Comparison of ENCODE assay signal across 8 mouse cellular contexts in genomic region chr11:97802495-97802894, GRCm38 (mm10). TPM values are rescaled to one million over a fixed set of nuclear protein-coding genes. Genes with fewer than 3 reads are reported as not detected.
DNase-seq lines count a peak whose midpoint lies in the region; ATAC-seq and TF ChIP-seq lines count a peak whose summit lies in the region.

No protein-coding gene starts in this region.

- no peaks in the 10 kb centered on the region for H3K9me3 ChIP-seq in megakaryocyte, embryonic 14.5 days
- no peaks in the 10 kb centered on the region for H3K9me3 ChIP-seq in liver, embryonic 14.5 days (ENCODE audit: control insufficient read depth, low read length)

- 48% methylated on average over 5 of the region's 6 CpGs for WGBS in liver, embryonic 14.5 days (ENCODE audit: insufficient replicate concordance)

- H3K4me3 ChIP-seq in megakaryocyte, embryonic 14.5 days (replicated peaks) = peak overlapping the region; percentile 28
- H3K4me3 ChIP-seq in liver, embryonic 14.5 days (ENCODE audit: insufficient read depth in 1 of 2, low read depth in 2 of 2, low read length in 2 of 2) = no peak overlapping the region

- peak overlapping the region; percentile 81; the same call in 1 of the 2 replicates for H3K4me2 ChIP-seq in liver, embryonic 14.5 days (ENCODE audit: low read depth)

- peak; percentile 93 for DNase-seq in heart, adult 11 months
- DNase-seq in heart, adult 9 months (ENCODE audit: low spot score in 2 of 2) = no peak
- no peak for DNase-seq in liver, embryonic 14.5 days (ENCODE audit: low read depth in 3 of 3, low spot score in 3 of 3)
- DNase-seq in c-Kit-positive CD71-positive TER-119-positive erythroid progenitor cells, embryonic 14.5 days (ENCODE audit: low spot score) = no peak
- DNase-seq in urinary bladder, postnatal 36 days (ENCODE audit: low spot score in 2 of 2) = no peak
- DNase-seq in spleen, postnatal 36 days (ENCODE audit: low spot score in 2 of 2) = no peak

- H3K4me1 ChIP-seq in megakaryocyte, embryonic 14.5 days = peaks cover 78% of the 10 kb centered on the region
- H3K4me1 ChIP-seq in liver, embryonic 14.5 days (replicated peaks; ENCODE audit: control insufficient read depth in 2 of 2, insufficient read depth in 2 of 2, low read length in 1 of 2) = peaks cover 2 to 40% of the 10 kb centered on the region in 2 experiments; a peak in 3 of 4 replicates

- no peaks in the 10 kb centered on the region for H3K27me3 ChIP-seq in megakaryocyte, embryonic 14.5 days (replicated peaks)
- no peaks in the 10 kb centered on the region; the same call in 1 of the 2 replicates for H3K27me3 ChIP-seq in liver, embryonic 14.5 days (ENCODE audit: control insufficient read depth, insufficient read depth, low read length)

- H3K36me3 ChIP-seq in megakaryocyte, embryonic 14.5 days (replicated peaks; ENCODE audit: low read length) = peaks cover 60% of the 10 kb centered on the region
- no peaks in the 10 kb centered on the region for H3K36me3 ChIP-seq in liver, embryonic 14.5 days (replicated peaks; ENCODE audit: control insufficient read depth, insufficient read depth, low read depth)

- no peak for TF ChIP-seq EP300 in liver, embryonic 14.5 days (IDR thresholded peaks at IDR 0.05; ENCODE audit: low read depth)

- no peak for TF ChIP-seq CTCF in liver, embryonic 14.5 days (IDR thresholded peaks at IDR 0.05; ENCODE audit: low read depth)

- H3K27ac ChIP-seq in liver, embryonic 14.5 days = no peak overlapping the region

- no peak overlapping the region for H3K9ac ChIP-seq in liver, embryonic 14.5 days (replicated peaks)

- ATAC-seq in megakaryocyte, adult 5-6 weeks (ENCODE audit: poor library complexity, severe bottlenecking) = no peak
- ATAC-seq in liver, embryonic 14.5 days (ENCODE audit: insufficient read depth) = no peak

RNA-seq across cellular contexts. Expression of gene Lasp1, which starts 3.7 kb away (rescaled TPM):
- 51.2 and 77.7 TPM in 2 replicates for polyA plus RNA-seq in megakaryocyte, embryonic 14.5 days (2012; ENCODE audit: insufficient read depth, low replicate concordance)
- total RNA-seq in megakaryocyte, adult 5-6 weeks (2015) = 121 and 128 TPM in 2 replicates
- total RNA-seq in megakaryocyte, adult 5-6 weeks (2017) = 315 and 351 TPM in 2 replicates
- 19.1 and 19.5 TPM in 2 replicates for polyA plus RNA-seq in liver, embryonic 14.5 days (2012; rRNA removed)
- polyA plus RNA-seq in liver, embryonic 14.5 days (2014; fragmentation: Nextera tagmentation; extraction: Ambion mirVana) = 15.5 and 20.3 TPM in 2 replicates

RNA-seq across cellular contexts. Expression of gene Rpl23, which starts 20.3 kb away (rescaled TPM):
- polyA plus RNA-seq in megakaryocyte, embryonic 14.5 days (2012; ENCODE audit: insufficient read depth, low replicate concordance) = 25.9 and 294 TPM in 2 replicates
- 1,123 and 1,179 TPM in 2 replicates for total RNA-seq in megakaryocyte, adult 5-6 weeks (2015)
- 895 and 904 TPM in 2 replicates for total RNA-seq in megakaryocyte, adult 5-6 weeks (2017)
- 229 and 484 TPM in 2 replicates for polyA plus RNA-seq in liver, embryonic 14.5 days (2012; rRNA removed)
- 485 and 502 TPM in 2 replicates for polyA plus RNA-seq in liver, embryonic 14.5 days (2014; fragmentation: Nextera tagmentation; extraction: Ambion mirVana)

RNA-seq across cellular contexts. Expression of gene 1700001P01Rik, which starts 26.8 kb away (rescaled TPM):
- polyA plus RNA-seq in megakaryocyte, embryonic 14.5 days (2012; ENCODE audit: insufficient read depth, low replicate concordance) = not detected in 2 replicates
- not detected in 2 replicates for total RNA-seq in megakaryocyte, adult 5-6 weeks (2015)
- total RNA-seq in megakaryocyte, adult 5-6 weeks (2017) = not detected in 2 replicates
- 0.08 TPM in 1 of 2 replicates, not detected in the other for polyA plus RNA-seq in liver, embryonic 14.5 days (2012; rRNA removed)
- polyA plus RNA-seq in liver, embryonic 14.5 days (2014; fragmentation: Nextera tagmentation; extraction: Ambion mirVana) = not detected in 2 replicates

RNA-seq across cellular contexts. Expression of gene Cwc25, which starts 36.1 kb away (rescaled TPM):
- polyA plus RNA-seq in megakaryocyte, embryonic 14.5 days (2012; ENCODE audit: insufficient read depth, low replicate concordance) = 2.6 and 14.6 TPM in 2 replicates
- total RNA-seq in megakaryocyte, adult 5-6 weeks (2015) = 11.1 and 11.8 TPM in 2 replicates
- 21.0 and 22.4 TPM in 2 replicates for total RNA-seq in megakaryocyte, adult 5-6 weeks (2017)
- 4.5 and 5.7 TPM in 2 replicates for polyA plus RNA-seq in liver, embryonic 14.5 days (2012; rRNA removed)
- 3.5 and 4.5 TPM in 2 replicates for polyA plus RNA-seq in liver, embryonic 14.5 days (2014; fragmentation: Nextera tagmentation; extraction: Ambion mirVana)

RNA-seq across cellular contexts. Expression of gene B230217C12Rik, which starts 38.1 kb away (rescaled TPM):
- 1.7 TPM in 1 of 2 replicates, not detected in the other for polyA plus RNA-seq in megakaryocyte, embryonic 14.5 days (2012; ENCODE audit: insufficient read depth, low replicate concordance)
- total RNA-seq in megakaryocyte, adult 5-6 weeks (2015) = 2.3 and 2.5 TPM in 2 replicates
- 0.33 and 0.45 TPM in 2 replicates for total RNA-seq in megakaryocyte, adult 5-6 weeks (2017)
- polyA plus RNA-seq in liver, embryonic 14.5 days (2012; rRNA removed) = 0.60 and 0.81 TPM in 2 replicates
- polyA plus RNA-seq in liver, embryonic 14.5 days (2014; fragmentation: Nextera tagmentation; extraction: Ambion mirVana) = 0.19 and 0.63 TPM in 2 replicates
